Mouse (Mus musculus) left cerebral cortex, adult 2 months (tissue): ENCODE measurements around the gene Fndc3b. TPM values are rescaled to one million over a fixed set of nuclear protein-coding genes. Genes with fewer than 3 reads are reported as not detected.
"Not testable (repeated sequence)": the region's sequence is repeated elsewhere in the genome, so short reads cannot be mapped to it uniquely, and the experiment has no call there.

Experiments
- DNase-seq, 2 experiments: peaks; one replicate each; pipeline ENCODE4 v3.0.0; 2021 to 2022; ENCODE audit warnings: low spot score in 2 of 2, mixed read lengths in 1 of 2; ENCODE audit errors: extremely low spot score in 1 of 2
- H3K27ac ChIP-seq: fragments of 200-600 bp; 2 replicates; pipeline ENCODE4 v1.8.1; 2022
- H3K4me3 ChIP-seq: fragments of 200-600 bp; 2 replicates; pipeline ENCODE4 v1.8.1; 2022
- CTCF ChIP-seq: fragments of 200-600 bp; IDR thresholded peaks from 2 replicates; pipeline ENCODE4 v1.8.1; 2022; ENCODE audit warnings: antibody characterized with exemption, mild to moderate bottlenecking, moderate library complexity
- intact Hi-C: fragments of 180-260 bp; cut with DNase I; formaldehyde crosslinking; loops from one replicate; pipeline ENCODE4 v1.15.1; 2025
- total RNA-seq, 2 experiments: library from RNA; stranded (reverse); gene quantifications; 2 replicates each; pipeline ENCODE4 v1.2.3; 2021

Gene Fndc3b
- total RNA-seq, 2 experiments from 2014 or later, result 25.1 to 27.7 TPM

- no peak for DNase-seq
- no peak overlapping the region for H3K27ac ChIP-seq
- intact Hi-C loops, result no loop called here
- H3K4me3 ChIP-seq, result no peak overlapping the region
- TF ChIP-seq CTCF, result no peak
These were observed 217.0 kb downstream of the Fndc3b start for GRCm38 (mm10) chr3:27494066-27494465.

GRCm38 (mm10) chr3:27491821-27492220 is 219.3 kb downstream of the Fndc3b start:
- no peak for TF ChIP-seq CTCF
- no peak overlapping the region for H3K4me3 ChIP-seq
- no peak overlapping the region for H3K27ac ChIP-seq
- intact Hi-C loops, result no loop called here
- DNase-seq, result no peak

- DNase-seq, result no peak
- Histone ChIP-seq H3K27ac (no peak overlapping the region), H3K4me3 (no peak overlapping the region)
- intact Hi-C loops, result no loop called here
- TF ChIP-seq CTCF, result no peak
These were observed 219.7 kb downstream of the Fndc3b start for GRCm38 (mm10) chr3:27491367-27491766.

GRCm38 (mm10) chr3:27490891-27491290 is 220.2 kb downstream of the Fndc3b start:
- no peak for TF ChIP-seq CTCF
- no peak overlapping the region for H3K4me3 ChIP-seq
- no peak overlapping the region for H3K27ac ChIP-seq
- intact Hi-C loops, result no loop called here
- DNase-seq, result no peak

GRCm38 (mm10) chr3:27489550-27489949 is 221.6 kb downstream of the Fndc3b start:
- intact Hi-C loops, result no loop called here
- no peak for TF ChIP-seq CTCF
- Histone ChIP-seq H3K4me3 (no peak overlapping the region), H3K27ac (no peak overlapping the region)
- DNase-seq, result no peak

- intact Hi-C loops, result no loop called here
- TF ChIP-seq CTCF, result no peak
- no peak for DNase-seq
- H3K4me3 ChIP-seq, result no peak overlapping the region
- no peak overlapping the region for H3K27ac ChIP-seq
These were observed 226.0 kb downstream of the Fndc3b start for GRCm38 (mm10) chr3:27485141-27485540.

- H3K27ac ChIP-seq, result no peak overlapping the region
- DNase-seq, result no peak
- no peak for TF ChIP-seq CTCF
- intact Hi-C loops, result loop anchor here (5.0 kb wide), 1 partner anchor 283 kb away; no protein-coding TSS in a partner anchor
- H3K4me3 ChIP-seq, result no peak overlapping the region
These were observed 226.4 kb downstream of the Fndc3b start for GRCm38 (mm10) chr3:27484698-27485097.

GRCm38 (mm10) chr3:27483762-27484161 is 227.3 kb downstream of the Fndc3b start:
- no peak for DNase-seq
- intact Hi-C loops, result loop anchor here (5.0 kb wide), 1 partner anchor 284 kb away; no protein-coding TSS in a partner anchor
- Histone ChIP-seq H3K27ac (no peak overlapping the region), H3K4me3 (no peak overlapping the region)
- no peak for TF ChIP-seq CTCF

GRCm38 (mm10) chr3:27483321-27483720 is 227.8 kb downstream of the Fndc3b start:
- no peak for DNase-seq
- Histone ChIP-seq H3K27ac (no peak overlapping the region), H3K4me3 (no peak overlapping the region)
- intact Hi-C loops, result loop anchor here (5.0 kb wide), 1 partner anchor 284 kb away; no protein-coding TSS in a partner anchor
- TF ChIP-seq CTCF, result no peak

GRCm38 (mm10) chr3:27481738-27482137 is 229.4 kb downstream of the Fndc3b start:
- no peak overlapping the region; the same call in 1 of the 2 replicates for H3K27ac ChIP-seq
- intact Hi-C loops, result loop anchor here (5.0 kb wide), 1 partner anchor 286 kb away; no protein-coding TSS in a partner anchor
- no peak for DNase-seq
- no peak for TF ChIP-seq CTCF
- no peak overlapping the region for H3K4me3 ChIP-seq

- intact Hi-C loops, result loop anchor here (5.0 kb wide), 1 partner anchor 228 kb away; no protein-coding TSS in a partner anchor
- no peak for DNase-seq
- TF ChIP-seq CTCF, result no peak
- no peak overlapping the region for H3K4me3 ChIP-seq
- H3K27ac ChIP-seq, result no peak overlapping the region
These were observed 231.7 kb downstream of the Fndc3b start for GRCm38 (mm10) chr3:27479378-27479777.

GRCm38 (mm10) chr3:27478563-27479156 is 232.4 kb downstream of the Fndc3b start:
- no peak for TF ChIP-seq CTCF
- no peak overlapping the region for H3K4me3 ChIP-seq
- DNase-seq, result peak in 1 of 2 experiments; percentile 48
- intact Hi-C loops, result loop anchor here (5.0 kb wide), 1 partner anchor 229 kb away; no protein-coding TSS in a partner anchor
- H3K27ac ChIP-seq, result no peak overlapping the region

GRCm38 (mm10) chr3:27477749-27478148 is 233.4 kb downstream of the Fndc3b start:
- not testable (repeated sequence) for DNase-seq, H3K4me3 ChIP-seq, H3K27ac ChIP-seq
- intact Hi-C loops, result loop anchor here (5.0 kb wide), 1 partner anchor 230 kb away; no protein-coding TSS in a partner anchor
- peak; percentile 39 for TF ChIP-seq CTCF
